Mouse (Mus musculus) kidney, adult 2 months (tissue): ENCODE measurements around the gene Ppip5k2.

Source experiments
- CTCF ChIP-seq: fragments of 200-500 bp; conservative IDR thresholded peaks from 2 replicates; pipeline ENCODE4 v1.5.1; 2011; ENCODE audit warnings: low read depth, mild to moderate bottlenecking, control low read depth, low read length, moderate library complexity, mixed read lengths; ENCODE audit not compliant: insufficient read depth, insufficient read length
- POLR2A ChIP-seq: fragments of 200-500 bp; IDR thresholded peaks from one replicate; pipeline ENCODE4 v1.6.1; 2011; ENCODE audit warnings: low read depth, low read length, control low read depth

- TF ChIP-seq POLR2A (no peak), CTCF (no peak)
Measured at GRCm38 (mm10) chr1:97743063-97743462, 27.1 kb downstream of the Ppip5k2 start.
